Mouse (Mus musculus) embryonic facial prominence, embryonic 15.5 days (tissue): ENCODE data around the gene Ttc23. TPM values are rescaled to one million over a fixed set of nuclear protein-coding genes. Genes with fewer than 3 reads are reported as not detected.

Experiments used
- ATAC-seq: fragments of 200-750 bp; cut with Nextera tagmentation; 2 replicates; pipeline ENCODE4 v1.8.0; 2017; ENCODE audit warnings: low read depth, moderate TSS enrichment; ENCODE audit not compliant: insufficient number of reproducible peaks, low FRiP score, low TSS enrichment
- H3K27ac ChIP-seq: fragments of 300-500 bp; sonication (generic); replicated peaks from 2 replicates; pipeline ENCODE4 v1.5.1; 2015; ENCODE audit warnings: mild to moderate bottlenecking, inconsistent platforms
- H3K27me3 ChIP-seq: fragments of 300-500 bp; sonication (generic); 2 replicates; pipeline ENCODE4 v1.6.1; 2015; ENCODE audit warnings: inconsistent platforms
- H3K36me3 ChIP-seq: fragments of 300-500 bp; sonication (generic); 2 replicates; pipeline ENCODE4 v1.6.1; 2015; ENCODE audit warnings: mild to moderate bottlenecking, inconsistent platforms
- H3K4me1 ChIP-seq: fragments of 300-500 bp; sonication (generic); 2 replicates; pipeline ENCODE4 v1.6.1; 2015; ENCODE audit warnings: inconsistent platforms
- H3K4me2 ChIP-seq: fragments of 300-500 bp; sonication (generic); replicated peaks from 2 replicates; pipeline ENCODE4 v1.6.1; 2015; ENCODE audit warnings: mild to moderate bottlenecking, inconsistent platforms
- H3K4me3 ChIP-seq: fragments of 300-500 bp; sonication (generic); replicated peaks from 2 replicates; pipeline ENCODE4 v1.5.1; 2015; ENCODE audit warnings: mild to moderate bottlenecking, inconsistent platforms
- H3K9ac ChIP-seq: fragments of 300-500 bp; sonication (generic); 2 replicates; pipeline ENCODE4 v1.6.1; 2015; ENCODE audit warnings: inconsistent platforms
- H3K9me3 ChIP-seq: fragments of 300-500 bp; sonication (generic); replicated peaks from 2 replicates; pipeline ENCODE4 v1.6.1; 2016; ENCODE audit warnings: inconsistent platforms
- WGBS: fragments of 180-500 bp; shearing (Covaris S2); methylation state at CpG from one replicate; pipeline ENCODE4 v1.1.7; 2015; 5-methylcytosine and 5-hydroxymethylcytosine counted together
- polyA plus RNA-seq: library from polyadenylated mRNA; unstranded; fragments of >200 nt; fragmentation: Nextera tagmentation; extraction: Ambion mirVana; gene quantifications from 2 replicates; pipeline ENCODE4 v1.2.1, GENCODE M21; 2015

Gene Ttc23
- polyA plus RNA-seq, 1 experiment from 2014 or later: 29.8 TPM

- no peaks in the 10 kb centered on the region; the same call in 1 of the 2 replicates for H3K4me1 ChIP-seq
- no peaks in the 10 kb centered on the region for H3K27me3 ChIP-seq
- no peak overlapping the region for H3K4me3 ChIP-seq
- ATAC-seq: no peak
- no peaks in the 10 kb centered on the region for H3K9me3 ChIP-seq
- peaks cover 36% of the 10 kb centered on the region for H3K36me3 ChIP-seq
- no peak overlapping the region for H3K9ac ChIP-seq
- H3K27ac ChIP-seq: no peak overlapping the region
- WGBS: 9% methylated on average over 10 of the region's 10 CpGs
- no peak overlapping the region for H3K4me2 ChIP-seq
Observed at GRCm38 (mm10) chr7:67672650-67673049, 25.4 kb downstream of the Ttc23 start.

DNA sequence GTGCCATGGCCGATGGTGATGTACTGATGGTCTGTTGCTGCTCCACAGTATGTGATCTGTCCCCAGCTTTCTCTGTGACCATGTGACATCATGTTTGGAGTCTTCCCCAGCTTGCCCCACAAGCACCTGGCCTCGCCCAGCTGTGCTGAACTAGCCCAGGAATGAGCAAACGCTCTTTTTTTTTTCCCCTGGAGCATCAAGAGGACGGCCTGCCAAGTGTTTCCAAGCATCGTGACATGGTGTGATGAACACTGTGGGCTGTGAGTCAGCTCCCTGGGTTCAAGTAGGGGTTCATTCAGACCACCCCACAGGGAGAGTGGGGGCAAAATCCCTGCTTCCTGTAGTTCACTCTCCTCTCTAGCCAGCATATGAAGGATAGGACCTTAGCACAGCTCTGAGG is 26.4 kb downstream of the Ttc23 start:
- H3K27me3 ChIP-seq: no peaks in the 10 kb centered on the region
- no peaks in the 10 kb centered on the region; the same call in 1 of the 2 replicates for H3K4me1 ChIP-seq
- 70% methylated on average over 5 of the region's 5 CpGs for WGBS
- no peak for ATAC-seq
- H3K4me2 ChIP-seq: no peak overlapping the region
- H3K4me3 ChIP-seq: no peak overlapping the region
- peaks cover 29% of the 10 kb centered on the region for H3K36me3 ChIP-seq
- H3K27ac ChIP-seq: no peak overlapping the region
- H3K9me3 ChIP-seq: no peaks in the 10 kb centered on the region
- H3K9ac ChIP-seq: no peak overlapping the region

GRCm38 (mm10) chr7:67678878-67679499 is 31.8 kb downstream of the Ttc23 start:
- Histone ChIP-seq H3K27ac (no peak overlapping the region), H3K4me3 (no peak overlapping the region), H3K4me2 (no peak overlapping the region), H3K27me3 (no peaks in the 10 kb centered on the region), H3K9ac (no peak overlapping the region), H3K9me3 (no peaks in the 10 kb centered on the region), H3K4me1 (no peaks in the 10 kb centered on the region), H3K36me3 (peaks cover 35% of the 10 kb centered on the region)
- no peak for ATAC-seq
- WGBS: 89% methylated on average over 16 of the region's 16 CpGs

- ATAC-seq: no peak
- H3K27me3 ChIP-seq: no peaks in the 10 kb centered on the region
- no peak overlapping the region for H3K27ac ChIP-seq
- H3K4me2 ChIP-seq: no peak overlapping the region
- no peaks in the 10 kb centered on the region for H3K4me1 ChIP-seq
- H3K36me3 ChIP-seq: peaks cover 53% of the 10 kb centered on the region
- H3K4me3 ChIP-seq: no peak overlapping the region
- H3K9ac ChIP-seq: no peak overlapping the region
- no peaks in the 10 kb centered on the region for H3K9me3 ChIP-seq
- 76% methylated on average over 9 of the region's 9 CpGs for WGBS
Observed at GRCm38 (mm10) chr7:67681078-67681477, 33.9 kb downstream of the Ttc23 start.

DNA sequence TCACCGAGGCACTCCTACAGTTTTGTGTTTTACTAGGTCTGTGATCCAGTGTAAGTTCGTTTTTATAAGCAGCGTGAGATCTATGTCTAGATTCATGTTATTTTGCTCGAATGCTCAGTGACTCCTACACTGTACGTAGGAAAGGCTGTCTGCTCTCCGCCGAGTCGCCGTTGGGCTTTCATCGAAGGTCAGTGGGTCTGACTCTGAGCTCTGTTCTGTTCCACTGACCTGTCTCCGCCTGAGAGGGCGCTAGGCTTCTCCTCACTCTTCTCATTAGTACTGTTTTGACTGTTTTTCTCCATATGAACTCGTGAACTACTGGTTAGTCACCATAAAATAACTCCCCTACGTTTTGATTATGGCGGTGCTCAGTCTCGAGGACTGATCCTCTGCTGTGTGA is 35.8 kb downstream of the Ttc23 start:
- Histone ChIP-seq H3K4me2 (no peak overlapping the region), H3K9me3 (no peaks in the 10 kb centered on the region), H3K36me3 (peaks cover 49% of the 10 kb centered on the region), H3K27me3 (no peaks in the 10 kb centered on the region), H3K4me3 (no peak overlapping the region), H3K9ac (no peak overlapping the region), H3K27ac (no peak overlapping the region), H3K4me1 (no peaks in the 10 kb centered on the region)
- 87% methylated on average over 16 of the region's 16 CpGs for WGBS
- ATAC-seq: no peak

DNA sequence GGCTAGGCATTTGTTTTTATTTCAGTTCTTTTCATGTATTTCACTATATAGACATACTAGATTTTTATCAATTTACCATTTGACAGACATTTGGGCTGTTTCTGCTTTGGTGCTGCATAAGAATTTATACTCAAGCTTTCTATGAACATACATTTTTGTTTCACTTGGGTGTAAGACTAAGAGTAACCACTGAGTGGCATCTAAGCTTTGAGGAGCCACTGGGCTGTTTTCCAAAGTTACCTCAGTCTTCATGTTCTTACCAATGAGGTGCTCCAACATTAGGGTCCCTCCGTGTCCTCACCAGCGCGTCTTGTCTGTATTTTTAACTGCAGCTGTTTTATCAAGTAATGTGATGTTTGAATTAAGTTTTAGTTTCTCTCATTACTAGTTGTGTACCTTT is 39.3 kb downstream of the Ttc23 start:
- Histone ChIP-seq H3K4me3 (no peak overlapping the region), H3K4me1 (no peaks in the 10 kb centered on the region), H3K27ac (no peak overlapping the region), H3K27me3 (no peaks in the 10 kb centered on the region), H3K9me3 (no peaks in the 10 kb centered on the region), H3K4me2 (no peak overlapping the region), H3K9ac (no peak overlapping the region), H3K36me3 (peaks cover 33% of the 10 kb centered on the region)
- 94% methylated on average over 3 of the region's 3 CpGs for WGBS
- ATAC-seq: no peak

GRCm38 (mm10) chr7:67688281-67688680 is 41.1 kb downstream of the Ttc23 start:
- Histone ChIP-seq H3K4me1 (no peaks in the 10 kb centered on the region), H3K4me3 (no peak overlapping the region), H3K9ac (no peak overlapping the region), H3K27me3 (no peaks in the 10 kb centered on the region), H3K4me2 (no peak overlapping the region), H3K27ac (no peak overlapping the region), H3K36me3 (peaks cover 29% of the 10 kb centered on the region), H3K9me3 (no peaks in the 10 kb centered on the region)
- ATAC-seq: no peak
- 74% methylated on average over 3 of the region's 3 CpGs for WGBS

DNA sequence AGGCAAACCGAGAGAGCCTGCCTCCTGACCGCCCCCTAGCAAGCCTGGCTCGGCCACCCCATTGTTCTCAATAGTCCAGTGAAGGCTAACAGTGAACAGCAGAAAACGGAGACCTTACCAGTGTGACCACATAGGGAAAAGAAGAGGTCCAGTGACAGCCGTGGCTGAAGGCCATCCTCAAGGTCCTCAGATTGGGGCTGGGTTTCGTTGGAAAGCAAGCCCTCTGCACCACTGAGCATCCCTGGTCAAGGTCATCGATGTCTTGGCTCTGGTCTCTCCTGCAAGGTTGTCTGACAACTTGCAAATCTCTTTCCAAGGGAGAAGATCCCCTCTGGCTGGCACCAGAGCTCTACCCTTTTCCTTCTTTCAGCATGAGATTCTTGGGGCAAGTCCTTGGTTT is 42.6 kb downstream of the Ttc23 start:
- Histone ChIP-seq H3K4me1 (no peaks in the 10 kb centered on the region), H3K4me2 (no peak overlapping the region), H3K27me3 (no peaks in the 10 kb centered on the region), H3K4me3 (no peak overlapping the region), H3K36me3 (peaks cover 23% of the 10 kb centered on the region), H3K9me3 (no peaks in the 10 kb centered on the region), H3K27ac (no peak overlapping the region), H3K9ac (no peak overlapping the region)
- 80% methylated on average over 7 of the region's 7 CpGs for WGBS
- no peak for ATAC-seq

DNA sequence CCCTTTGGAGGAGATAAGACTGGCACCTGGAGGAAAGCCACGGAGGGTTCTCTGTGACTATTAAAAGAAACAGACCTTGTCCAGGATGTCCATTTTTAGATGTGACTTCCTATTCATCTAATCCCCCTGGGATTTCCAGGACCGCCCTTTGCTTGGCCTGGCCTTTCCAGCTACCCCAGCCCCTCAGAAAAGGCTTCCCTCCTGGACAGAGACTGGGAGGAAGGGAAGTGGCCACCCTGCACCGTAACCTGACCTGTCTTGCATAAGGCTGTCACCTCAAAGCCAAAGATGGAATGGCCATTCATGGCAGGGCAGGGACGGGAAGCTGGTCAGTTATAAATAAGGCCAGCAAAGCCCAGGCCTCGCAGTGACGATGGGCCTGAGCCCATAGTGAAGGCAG is 43.8 kb downstream of the Ttc23 start:
- ATAC-seq: no peak
- H3K27me3 ChIP-seq: no peaks in the 10 kb centered on the region
- no peak overlapping the region for H3K4me3 ChIP-seq
- H3K36me3 ChIP-seq: 0 out of 2 replicates have a peak, but pooled peaks cover 13% of the 10 kb centered on the region
- no peak overlapping the region for H3K4me2 ChIP-seq
- no peaks in the 10 kb centered on the region for H3K9me3 ChIP-seq
- 77% methylated on average over 6 of the region's 6 CpGs for WGBS
- no peak overlapping the region for H3K27ac ChIP-seq
- no peaks in the 10 kb centered on the region for H3K4me1 ChIP-seq
- H3K9ac ChIP-seq: no peak overlapping the region

- ATAC-seq: no peak
- Histone ChIP-seq H3K27ac (no peak overlapping the region), H3K36me3 (0 out of 2 replicates have a peak, but pooled peaks cover 13% of the 10 kb centered on the region), H3K4me3 (no peak overlapping the region), H3K9me3 (no peaks in the 10 kb centered on the region), H3K9ac (no peak overlapping the region), H3K4me2 (no peak overlapping the region), H3K27me3 (no peaks in the 10 kb centered on the region), H3K4me1 (no peaks in the 10 kb centered on the region)
- WGBS: 69% methylated on average over 3 of the region's 3 CpGs
Observed at GRCm38 (mm10) chr7:67692141-67692540, 44.9 kb downstream of the Ttc23 start.

DNA sequence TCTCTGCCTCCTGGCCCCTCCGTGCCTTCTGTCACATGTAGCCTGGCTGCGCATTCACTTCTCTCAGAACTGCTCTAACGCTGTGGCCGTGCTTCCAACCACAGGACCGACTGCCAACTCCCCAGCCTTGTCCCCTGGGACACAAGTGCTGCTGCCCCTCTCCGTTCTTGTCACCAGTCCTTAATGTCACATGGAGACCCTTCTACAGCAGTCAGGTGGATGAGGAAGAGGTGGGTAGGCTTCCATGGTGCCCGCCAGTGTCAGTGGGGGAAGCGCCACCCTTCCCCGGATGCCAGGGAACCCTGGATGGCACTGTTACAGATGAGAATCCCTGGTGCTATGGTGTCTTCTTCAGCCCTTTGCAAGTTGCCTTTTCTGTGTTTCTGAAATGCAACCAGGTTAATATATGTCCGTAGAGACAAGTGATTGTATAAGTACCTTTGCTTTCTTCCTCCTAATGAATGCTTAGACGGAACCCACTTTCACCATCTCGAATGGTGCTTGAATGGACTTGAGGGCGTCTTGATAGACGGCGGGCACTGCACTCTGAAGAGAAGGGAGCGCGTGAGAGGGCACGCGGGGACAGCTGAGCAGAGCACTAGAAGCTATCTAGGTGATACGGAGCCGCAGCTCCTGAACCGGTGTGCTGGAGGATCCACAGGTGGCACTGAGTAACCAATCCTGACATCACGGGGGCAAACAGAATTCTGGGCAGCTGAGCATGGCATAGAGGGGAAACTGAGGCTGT is 45.8 kb downstream of the Ttc23 start:
- 93% methylated on average over 23 of the region's 23 CpGs for WGBS
- H3K4me3 ChIP-seq: no peak overlapping the region
- no peaks in the 10 kb centered on the region for H3K9me3 ChIP-seq
- 0 out of 2 replicates have a peak, but pooled peaks cover 13% of the 10 kb centered on the region for H3K36me3 ChIP-seq
- H3K27ac ChIP-seq: no peak overlapping the region
- H3K9ac ChIP-seq: no peak overlapping the region
- H3K27me3 ChIP-seq: no peaks in the 10 kb centered on the region
- no peaks in the 10 kb centered on the region for H3K4me1 ChIP-seq
- H3K4me2 ChIP-seq: no peak overlapping the region
- no peak for ATAC-seq

GRCm38 (mm10) chr7:67695906-67696305 is 48.7 kb downstream of the Ttc23 start:
- no peak overlapping the region for H3K4me3 ChIP-seq
- no peaks in the 10 kb centered on the region for H3K9me3 ChIP-seq
- 72% methylated on average over 7 of the region's 7 CpGs for WGBS
- H3K27ac ChIP-seq: no peak overlapping the region
- H3K4me1 ChIP-seq: no peaks in the 10 kb centered on the region
- 0 out of 2 replicates have a peak, but pooled peaks cover 16% of the 10 kb centered on the region for H3K36me3 ChIP-seq
- no peaks in the 10 kb centered on the region for H3K27me3 ChIP-seq
- no peak overlapping the region for H3K4me2 ChIP-seq
- no peak overlapping the region for H3K9ac ChIP-seq
- no peak for ATAC-seq
